Mouse (Mus musculus): Measurements from ENCODE around the gene Eps8l3.

GRCm38 (mm10) chr3:107828518-107828917, 48.5 kb upstream of the Eps8l3 start:
- TF ChIP-seq POLR2A (IDR thresholded peaks at IDR 0.05; ENCODE audit: low read depth, low read length), result no peak
- no peak for TF ChIP-seq CTCF (IDR thresholded peaks at IDR 0.05; ENCODE audit: extremely low read depth, insufficient read depth, insufficient read length, insufficient replicate concordance)

Data from spleen, adult 2 months (tissue).